In genomic region chr11:97998898-97999608, GRCm38 (mm10) we compare ENCODE assay signal across 15 mouse cellular contexts. TPM values are rescaled to one million over a fixed set of nuclear protein-coding genes. Genes with fewer than 3 reads are reported as not detected.
DNase-seq lines count a peak whose midpoint lies in the region; ATAC-seq and TF ChIP-seq lines count a peak whose summit lies in the region.
"Had no signal": no experiment of that assay in that cellular context is flagged by ENCODE, and none has a peak within 500 bp of the region (broad histone marks: within the 10 kb centered on the region; RNA-seq: fewer than 3 reads in every experiment).

No protein-coding gene starts in this region.

- TF ChIP-seq CTCF in midbrain, postnatal 0 days (IDR thresholded peaks at IDR 0.05), result peak; percentile 25; the same call in 1 of the 2 replicates

- no peak overlapping the region for H3K27ac ChIP-seq in midbrain, postnatal 0 days (ENCODE audit: low read depth, low read length)
- no peak overlapping the region for H3K27ac ChIP-seq in midbrain, embryonic 11.5 days (ENCODE audit: low read depth, low read length)
- H3K27ac ChIP-seq: heart, embryonic 10.5 days; hindbrain, embryonic 10.5 days; limb, embryonic 12.5 days; midbrain, embryonic 13.5 days had no signal

- no peak overlapping the region for H3K9ac ChIP-seq in midbrain, postnatal 0 days (replicated peaks; ENCODE audit: low read length, poor library complexity, severe bottlenecking)
- no peak overlapping the region for H3K9ac ChIP-seq in midbrain, embryonic 11.5 days (ENCODE audit: low read length)
- H3K9ac ChIP-seq: limb, embryonic 12.5 days; lung, embryonic 14.5 days; midbrain, embryonic 13.5 days had no signal

- peaks cover 12% of the 10 kb centered on the region; the same call in 1 of the 2 replicates for H3K36me3 ChIP-seq in midbrain, postnatal 0 days (ENCODE audit: insufficient read depth, low read length)
- H3K36me3 ChIP-seq in midbrain, embryonic 11.5 days (ENCODE audit: control insufficient read depth, insufficient read depth, low read length), result no peaks in the 10 kb centered on the region
- H3K36me3 ChIP-seq: heart, embryonic 10.5 days had no signal

- H3K4me1 ChIP-seq in midbrain, postnatal 0 days (ENCODE audit: insufficient read depth, low read length), result no peaks in the 10 kb centered on the region
- peaks cover 24% of the 10 kb centered on the region for H3K4me1 ChIP-seq in midbrain, embryonic 11.5 days (ENCODE audit: control insufficient read depth, insufficient read depth, low read length)

- no peaks in the 10 kb centered on the region for H3K9me3 ChIP-seq in midbrain, postnatal 0 days (ENCODE audit: low read length)
- no peaks in the 10 kb centered on the region for H3K9me3 ChIP-seq in midbrain, embryonic 11.5 days (ENCODE audit: control insufficient read depth, low read length)
- H3K9me3 ChIP-seq: heart, embryonic 10.5 days; hindbrain, embryonic 10.5 days; limb, embryonic 12.5 days; midbrain, embryonic 13.5 days had no signal

- H3K4me3 ChIP-seq in midbrain, postnatal 0 days (ENCODE audit: low read depth, low read length), result no peak overlapping the region
- no peak overlapping the region for H3K4me3 ChIP-seq in midbrain, embryonic 11.5 days (ENCODE audit: low read depth, low read length)
- H3K4me3 ChIP-seq: erythroblast, embryonic 14.5 days; heart, embryonic 10.5 days; hindbrain, embryonic 10.5 days; limb, embryonic 12.5 days; midbrain, embryonic 13.5 days had no signal

- H3K27me3 ChIP-seq in midbrain, postnatal 0 days (ENCODE audit: insufficient read depth, low read length), result no peaks in the 10 kb centered on the region
- H3K27me3 ChIP-seq in midbrain, embryonic 11.5 days (ENCODE audit: control insufficient read depth, insufficient read depth, low read length), result peaks cover 2% of the 10 kb centered on the region; the same call in 1 of the 2 replicates

- WGBS in midbrain, postnatal 0 days, result 70% methylated on average over 7 of the region's 7 CpGs
- WGBS in midbrain, embryonic 11.5 days, result 70% methylated on average over 7 of the region's 7 CpGs

- no peak for DNase-seq in midbrain, postnatal 0 days (ENCODE audit: low spot score)
- DNase-seq in midbrain, embryonic 11.5 days (ENCODE audit: low spot score, missing footprints), result no peak
- DNase-seq in T-cell, adult 2 months (ENCODE audit: low spot score), result peak; percentile 92
- peak; percentile 83 to 86 for DNase-seq in natural killer cell, adult 2 months (ENCODE audit: low spot score in 2 of 2)
- DNase-seq in thymus, postnatal 14 days, result peak; percentile 80
- no peak for DNase-seq in kidney, postnatal 4 days
- no peak for DNase-seq in kidney, adult 8-10 months
- DNase-seq in layer of hippocampus, adult 9-10 months (ENCODE audit: low spot score), result no peak
- DNase-seq: kidney, adult 11 months; lung, embryonic 14.5 days had no signal

- H3K4me2 ChIP-seq in midbrain, postnatal 0 days (ENCODE audit: low read depth, low read length, poor library complexity, severe bottlenecking), result no peak overlapping the region
- no peak overlapping the region for H3K4me2 ChIP-seq in midbrain, embryonic 11.5 days
- H3K4me2 ChIP-seq: limb, embryonic 12.5 days; lung, embryonic 14.5 days; midbrain, embryonic 13.5 days had no signal

- no peak for ATAC-seq in midbrain, postnatal 0 days (ENCODE audit: low FRiP score)
- ATAC-seq in midbrain, embryonic 11.5 days (ENCODE audit: low FRiP score), result no peak
- ATAC-seq: midbrain, embryonic 13.5 days had no signal

RNA-seq across cellular contexts. Expression of gene Arl5c, which starts 3.1 kb away (rescaled TPM):
- 1.1 and 2.9 TPM in 2 replicates for total RNA-seq in midbrain, postnatal 0 days (2014; rRNA removed)
- polyA plus RNA-seq in midbrain, postnatal 0 days (2015; fragmentation: Nextera tagmentation; extraction: Ambion mirVana), result 2.9 and 4.5 TPM in 2 replicates
- 6.7 and 8.9 TPM in 2 replicates for polyA plus RNA-seq in midbrain, embryonic 11.5 days (2014; fragmentation: Nextera tagmentation; extraction: Ambion mirVana)
- polyA plus RNA-seq: erythroblast, embryonic 14.5 days had no signal

RNA-seq across cellular contexts. Expression of gene Plxdc1, which starts 12.8 kb away (rescaled TPM):
- total RNA-seq in midbrain, postnatal 0 days (2014; rRNA removed), result 2.4 and 3.1 TPM in 2 replicates
- 4.9 and 5.6 TPM in 2 replicates for polyA plus RNA-seq in midbrain, postnatal 0 days (2015; fragmentation: Nextera tagmentation; extraction: Ambion mirVana)
- 0.14 TPM in 1 of 2 replicates, not detected in the other for polyA plus RNA-seq in midbrain, embryonic 11.5 days (2014; fragmentation: Nextera tagmentation; extraction: Ambion mirVana)
- polyA plus RNA-seq: heart, embryonic 10.5 days; limb, embryonic 12.5 days had no signal

RNA-seq across cellular contexts. Expression of gene Cacnb1, which starts 23.8 kb away (rescaled TPM):
- 89.1 and 96.4 TPM in 2 replicates for total RNA-seq in midbrain, postnatal 0 days (2014; rRNA removed)
- 61.1 and 63.2 TPM in 2 replicates for polyA plus RNA-seq in midbrain, postnatal 0 days (2015; fragmentation: Nextera tagmentation; extraction: Ambion mirVana)
- 9.7 and 10.3 TPM in 2 replicates for polyA plus RNA-seq in midbrain, embryonic 11.5 days (2014; fragmentation: Nextera tagmentation; extraction: Ambion mirVana)

RNA-seq across cellular contexts. Expression of gene Rpl19, which starts 27.5 kb away (rescaled TPM):
- total RNA-seq in midbrain, postnatal 0 days (2014; rRNA removed), result 597 and 686 TPM in 2 replicates
- 591 and 620 TPM in 2 replicates for polyA plus RNA-seq in midbrain, postnatal 0 days (2015; fragmentation: Nextera tagmentation; extraction: Ambion mirVana)
- polyA plus RNA-seq in midbrain, embryonic 11.5 days (2014; fragmentation: Nextera tagmentation; extraction: Ambion mirVana), result 945 and 991 TPM in 2 replicates

RNA-seq across cellular contexts. Expression of gene Stac2, which starts 54.2 kb away (rescaled TPM):
- total RNA-seq in midbrain, postnatal 0 days (2014; rRNA removed), result 4.4 and 8.3 TPM in 2 replicates
- 3.5 and 4.1 TPM in 2 replicates for polyA plus RNA-seq in midbrain, postnatal 0 days (2015; fragmentation: Nextera tagmentation; extraction: Ambion mirVana)
- 0.37 and 0.47 TPM in 2 replicates for polyA plus RNA-seq in midbrain, embryonic 11.5 days (2014; fragmentation: Nextera tagmentation; extraction: Ambion mirVana)
- polyA plus RNA-seq: erythroblast, embryonic 14.5 days had no signal

Comparison
In these comparisons a context has a peak if more than half of its experiments do, and no peak if none do; other contexts are left out.
1. DNase-seq: peak in T-cell, adult 2 months (single experiment), natural killer cell, adult 2 months (2 of 2) and thymus, postnatal 14 days (single experiment); none in midbrain, postnatal 0 days (single experiment), midbrain, embryonic 11.5 days (single experiment), kidney, postnatal 4 days (0 of 2), kidney, adult 8-10 months (0 of 2) and layer of hippocampus, adult 9-10 months (single experiment).